Mouse (Mus musculus): ENCODE measurements around the gene Galk2.

The Galk2 gene
- long read RNA-seq, experiment 1, transcript Galk2-202 (10 exons, 1,928 nt): major isoform, 34 of 99 reads
- long read RNA-seq, experiment 1, partial matches to known transcripts: 21 of 99 reads
- long read RNA-seq, experiment 1, other reads (novel, unspliced or antisense): 43 of 99 reads
- long read RNA-seq, experiment 2, transcript Galk2-202 (10 exons, 1,928 nt): major isoform, 57 of 132 reads
- long read RNA-seq, experiment 2, partial matches to known transcripts: 47 of 132 reads
- long read RNA-seq, experiment 2, other reads (novel, unspliced or antisense): 28 of 132 reads

GRCm38 (mm10) chr2:125858521-125859280 is at the start of gene Galk2, which contains the start of gene Cops2:
Gene Galk2 (plus strand): TSS chr2:125859109.
Gene Cops2 (minus strand): TSS chr2:125859139.
- intact Hi-C loops (cut with DNase I): no loop called here

- intact Hi-C loops (cut with DNase I): no loop called here
These were observed 49.4 kb upstream of the Galk2 start for GRCm38 (mm10) chr2:125809551-125809950.

- intact Hi-C loops (cut with DNase I): no loop called here
These were observed 47.6 kb upstream of the Galk2 start for GRCm38 (mm10) chr2:125811332-125811731.

GRCm38 (mm10) chr2:125813972-125814595 is 44.8 kb upstream of the Galk2 start:
- intact Hi-C loops (cut with DNase I): no loop called here

GRCm38 (mm10) chr2:125820397-125820796 is 38.5 kb upstream of the Galk2 start:
- intact Hi-C loops (cut with DNase I): no loop called here

DNA sequence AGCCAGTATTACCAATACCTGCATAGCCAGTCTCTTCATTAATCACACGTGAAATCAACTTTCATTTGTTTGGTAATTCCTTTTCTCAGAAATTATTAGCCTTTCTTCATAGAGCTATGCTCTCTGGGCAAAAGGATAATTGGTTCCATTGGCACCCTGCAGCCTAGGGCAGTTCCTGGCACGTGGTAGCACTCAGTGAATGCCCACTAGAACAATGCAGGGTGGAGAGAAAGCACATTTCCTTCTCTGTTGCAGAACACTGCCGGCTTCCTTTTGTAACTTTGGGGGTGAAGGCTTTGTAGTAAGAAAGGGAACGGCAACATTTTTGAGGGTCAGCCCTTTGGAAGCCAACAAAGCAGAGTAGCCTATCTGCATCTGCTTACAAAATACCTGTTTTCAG is 32.7 kb upstream of the Galk2 start:
- intact Hi-C loops (cut with DNase I): no loop called here

DNA sequence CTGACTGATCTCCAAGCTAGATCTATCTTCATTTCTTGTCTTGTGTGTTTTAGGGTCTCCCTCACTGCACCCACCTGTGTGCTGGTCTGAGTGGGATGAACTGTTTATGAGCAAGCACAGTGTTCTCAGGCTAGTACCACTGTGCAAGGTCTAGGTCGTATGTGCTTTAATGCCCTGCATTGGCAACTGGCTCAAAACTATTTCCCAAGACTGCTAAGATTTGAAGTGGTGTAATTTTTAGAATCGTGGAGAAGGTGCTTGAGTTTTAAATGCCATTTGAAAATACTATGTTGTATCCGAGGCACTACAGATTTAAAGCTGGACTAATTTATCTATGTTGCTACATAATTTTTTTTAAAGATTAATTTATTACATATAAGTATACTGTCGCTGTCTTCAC is 31.0 kb upstream of the Galk2 start:
- intact Hi-C loops (cut with DNase I): no loop called here

GRCm38 (mm10) chr2:125829924-125830323 is 29.0 kb upstream of the Galk2 start:
- intact Hi-C loops (cut with DNase I): no loop called here

DNA sequence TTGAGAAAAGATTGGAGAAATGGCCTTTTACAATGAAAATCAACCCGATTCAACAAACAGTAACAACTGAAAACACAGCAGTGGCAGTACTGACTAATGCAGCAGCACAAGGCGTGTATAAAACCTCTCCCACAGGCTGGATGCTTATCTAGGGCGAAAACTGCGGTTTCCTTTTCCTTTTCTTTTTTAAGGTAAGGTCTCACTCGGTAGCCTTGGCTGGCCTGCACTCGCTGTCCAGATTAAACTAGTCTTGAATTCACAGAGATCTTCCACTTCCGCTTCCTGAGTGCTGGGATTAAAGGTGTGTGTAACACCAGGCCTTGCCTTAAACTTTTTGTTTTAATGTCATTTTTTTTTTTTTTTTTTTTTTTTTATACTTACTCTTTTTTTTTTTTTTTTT is 20.8 kb upstream of the Galk2 start:
- intact Hi-C loops (cut with DNase I): no loop called here

DNA sequence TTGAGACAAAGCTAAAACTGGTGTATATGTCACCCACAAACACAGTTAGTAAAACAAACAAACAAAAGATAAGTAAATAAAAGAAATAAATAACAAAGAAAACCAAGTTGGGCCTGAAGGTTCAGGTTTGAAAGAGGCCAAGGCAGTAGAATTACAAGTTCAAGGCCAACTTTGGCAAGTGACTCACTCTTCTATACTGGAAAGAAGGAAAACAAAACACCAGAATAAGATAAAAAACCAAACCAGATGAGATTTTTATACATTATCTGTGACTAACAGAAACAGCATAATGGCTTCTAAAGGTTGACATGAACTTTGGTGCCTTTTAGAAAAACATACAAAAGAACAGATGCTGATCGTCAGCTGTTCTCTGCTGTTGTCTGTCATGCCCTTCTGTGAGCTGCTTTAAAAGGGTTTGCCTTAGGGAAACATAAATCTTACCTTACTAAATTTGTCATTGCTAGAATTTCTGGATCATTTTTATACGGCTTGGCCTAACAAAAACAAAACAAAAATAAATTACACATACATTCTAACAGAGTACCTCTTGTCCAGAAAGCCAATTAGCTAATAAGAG is 20.1 kb upstream of the Galk2 start:
- intact Hi-C loops (cut with DNase I): no loop called here

GRCm38 (mm10) chr2:125851237-125851636 is 7.7 kb upstream of the Galk2 start:
- intact Hi-C loops (cut with DNase I): no loop called here

DNA sequence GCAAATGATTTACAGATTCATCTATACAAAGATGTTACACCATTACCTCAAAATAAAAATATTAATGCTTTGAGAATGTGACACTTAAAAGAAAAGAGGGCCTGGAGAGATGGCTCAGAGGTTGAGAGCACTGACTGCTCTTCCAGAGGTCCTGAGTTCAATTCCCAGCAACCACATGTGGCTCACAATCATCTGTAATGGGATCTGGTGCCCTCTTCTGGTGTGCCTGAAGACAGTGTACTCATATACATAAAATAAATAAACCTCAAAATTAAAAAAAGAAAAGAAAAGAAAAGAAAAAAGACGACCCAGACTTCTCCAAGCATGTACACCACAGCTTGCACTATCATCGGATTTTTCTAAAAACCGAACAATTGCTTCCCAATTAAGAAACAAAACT is 1.2 kb upstream of the Galk2 start:
- intact Hi-C loops (cut with DNase I): no loop called here

GRCm38 (mm10) chr2:125863799-125864198 is 4.9 kb downstream of the Galk2 start:
- intact Hi-C loops (cut with DNase I): loop anchor here (10.0 kb wide), 1 partner anchor 199 kb away; no protein-coding TSS in a partner anchor

GRCm38 (mm10) chr2:125864551-125864950 is 5.6 kb downstream of the Galk2 start:
- intact Hi-C loops (cut with DNase I): loop anchor here (10.0 kb wide), 1 partner anchor 200 kb away; no protein-coding TSS in a partner anchor

GRCm38 (mm10) chr2:125865585-125865984 is 6.7 kb downstream of the Galk2 start:
- intact Hi-C loops (cut with DNase I): loop anchor here (10.0 kb wide), 1 partner anchor 201 kb away; no protein-coding TSS in a partner anchor

DNA sequence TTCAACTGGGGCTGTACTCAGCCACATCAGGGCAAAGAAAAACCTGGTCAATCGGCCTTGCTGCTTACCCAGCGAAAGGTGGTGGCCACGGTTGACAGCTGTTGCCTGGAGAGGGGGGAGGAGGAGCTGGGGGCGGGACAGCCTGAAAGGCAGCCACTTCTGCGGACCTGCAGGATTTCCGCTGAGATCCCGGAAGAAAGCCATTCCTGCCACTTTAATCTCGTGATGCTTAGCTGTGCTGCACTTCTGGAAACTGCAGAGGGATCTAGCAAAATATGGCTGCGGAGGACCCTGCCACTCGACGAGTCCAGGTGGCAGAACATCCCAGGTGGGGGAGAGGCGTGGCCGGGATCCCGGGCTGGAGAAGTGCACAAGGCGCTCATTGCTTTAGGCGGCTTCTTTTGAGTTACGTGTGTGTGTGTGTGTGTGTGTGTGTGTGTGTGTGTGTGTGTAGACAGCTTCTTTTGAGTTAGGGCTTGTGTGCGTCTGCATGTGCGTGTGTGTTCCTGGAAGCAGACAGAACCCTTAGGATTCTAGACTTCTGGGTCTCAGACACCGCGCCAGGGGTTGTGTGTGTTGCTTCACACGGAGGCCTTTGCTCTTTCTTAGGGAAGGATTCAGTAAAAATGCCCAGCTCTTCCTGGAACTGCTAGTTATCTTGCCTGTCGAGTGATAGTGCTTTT is 7.3 kb downstream of the Galk2 start:
- intact Hi-C loops (cut with DNase I): loop anchor here (10.0 kb wide), 1 partner anchor 201 kb away; no protein-coding TSS in a partner anchor

- intact Hi-C loops (cut with DNase I): loop anchor here (10.0 kb wide), 1 partner anchor 204 kb away; no protein-coding TSS in a partner anchor
These were observed 9.4 kb downstream of the Galk2 start for GRCm38 (mm10) chr2:125868301-125868700.

DNA sequence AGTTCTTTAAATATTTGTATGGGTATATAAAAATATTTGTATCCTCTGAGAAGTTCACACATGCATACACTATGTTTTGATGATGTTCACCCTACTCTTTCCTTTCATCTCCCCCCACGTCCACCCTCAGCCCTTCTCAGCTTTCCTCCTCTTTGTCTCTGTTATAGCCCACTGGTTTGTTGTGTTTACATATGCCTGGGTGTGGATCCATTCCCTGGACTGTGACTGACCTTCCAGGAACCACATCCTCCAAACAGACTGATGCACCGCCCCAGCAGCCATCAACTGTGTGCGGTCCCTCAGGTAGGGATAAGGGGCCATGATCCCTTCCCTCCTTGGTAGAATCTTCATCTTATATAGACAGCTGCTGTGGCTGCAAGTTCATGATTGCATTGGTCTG is 11.2 kb downstream of the Galk2 start:
- intact Hi-C loops (cut with DNase I): no loop called here

DNA sequence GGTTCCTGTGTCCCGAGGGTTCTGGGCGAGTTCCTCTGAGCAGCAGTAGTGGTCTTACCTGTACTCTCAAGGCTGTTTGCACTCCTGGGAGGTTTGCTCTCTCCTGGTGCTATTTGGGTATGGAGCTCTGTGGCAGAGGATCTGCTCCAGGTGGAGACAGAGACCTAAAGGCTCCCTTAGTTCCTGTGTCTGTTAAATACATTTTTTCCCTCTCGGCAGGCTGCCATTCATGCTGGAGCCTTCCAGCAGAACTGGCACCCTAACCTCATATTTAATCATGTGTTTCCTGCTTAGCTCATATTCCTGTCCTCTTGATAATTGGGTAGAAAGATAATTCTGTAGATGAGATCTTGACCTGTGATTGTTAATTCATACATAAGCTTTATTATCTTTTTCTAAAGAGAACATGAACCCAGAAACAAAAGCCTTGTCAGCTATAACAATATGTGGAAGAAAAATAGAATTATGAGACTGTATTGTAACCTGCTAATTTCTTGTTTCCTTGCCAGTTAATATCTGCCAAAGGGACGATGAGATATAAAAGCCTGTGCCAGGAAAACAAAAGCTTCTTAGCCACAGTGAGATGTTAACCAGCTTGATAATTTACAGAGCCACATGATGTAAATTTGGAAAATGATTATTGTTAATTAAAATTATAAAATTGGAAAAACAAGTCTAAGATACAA is 27.1 kb downstream of the Galk2 start:
- intact Hi-C loops (cut with DNase I): loop anchor here (10.0 kb wide), 1 partner anchor 639 kb away; no protein-coding TSS in a partner anchor

DNA sequence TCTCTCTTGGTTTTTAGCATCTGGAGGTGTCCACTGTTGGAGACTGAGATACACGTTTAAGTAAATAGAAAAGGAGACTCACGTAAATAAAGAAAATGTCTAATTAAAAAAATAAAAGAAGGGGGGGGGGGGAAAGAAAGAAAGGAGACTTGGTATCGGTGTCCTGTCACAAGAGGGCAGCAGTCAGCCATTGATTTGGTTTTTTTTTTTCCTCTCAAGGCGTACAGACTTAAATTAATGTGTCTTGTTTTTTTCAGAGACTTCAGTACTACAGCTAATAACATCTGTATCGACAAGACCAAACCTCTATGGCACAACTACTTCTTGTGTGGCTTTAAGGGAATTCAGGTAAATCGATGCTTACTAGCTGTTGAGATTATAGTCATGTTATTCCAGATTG is 34.2 kb downstream of the Galk2 start:
- intact Hi-C loops (cut with DNase I): loop anchor here (5.0 to 10.0 kb wide), 4 partner anchors 231 to 532 kb away; no protein-coding TSS in a partner anchor

All from adrenal gland (tissue).